Mouse (Mus musculus) brain, adult 2 months (tissue): ENCODE data around the gene Bbs9.

Experiments used
- DNase-seq: peaks from one replicate; pipeline ENCODE4 v3.0.0; 2011; ENCODE audit warnings: low read depth, low spot score

Gene Bbs9

DNA sequence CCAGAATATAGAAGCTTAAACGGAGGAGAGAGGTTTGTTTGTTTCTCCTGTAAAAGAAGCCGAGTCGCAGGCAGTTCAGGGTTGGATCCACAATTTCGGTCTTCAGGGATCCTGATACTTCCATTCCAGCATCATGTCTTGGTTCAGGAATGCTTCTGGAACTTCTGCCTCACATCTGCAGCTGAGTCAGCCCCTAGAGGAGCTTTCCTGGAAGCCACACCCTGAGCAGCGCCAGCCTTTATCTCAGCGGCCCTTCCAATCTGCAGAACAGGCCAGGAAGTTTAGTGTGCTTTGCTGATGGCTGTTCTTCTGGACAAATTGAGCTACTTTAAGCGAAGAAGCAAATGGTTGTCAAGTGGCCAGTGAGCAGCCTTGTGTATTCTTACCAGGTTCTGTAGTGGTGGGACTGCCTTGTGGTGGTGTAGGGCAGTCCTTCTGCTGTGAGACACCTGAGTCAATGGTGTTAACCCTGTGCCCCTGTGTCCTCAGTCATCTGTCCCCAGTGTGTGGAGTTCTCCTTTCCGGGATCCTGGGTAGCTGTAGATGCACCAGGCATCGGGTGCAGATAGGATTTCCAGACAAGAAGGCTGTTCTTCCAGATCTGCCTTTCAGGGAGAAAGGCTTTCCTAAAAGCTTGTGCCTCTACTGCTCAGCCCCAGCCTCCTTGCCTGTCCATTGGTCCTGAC lies 157.4 kb downstream of the Bbs9 start:
- no peak for DNase-seq

DNA sequence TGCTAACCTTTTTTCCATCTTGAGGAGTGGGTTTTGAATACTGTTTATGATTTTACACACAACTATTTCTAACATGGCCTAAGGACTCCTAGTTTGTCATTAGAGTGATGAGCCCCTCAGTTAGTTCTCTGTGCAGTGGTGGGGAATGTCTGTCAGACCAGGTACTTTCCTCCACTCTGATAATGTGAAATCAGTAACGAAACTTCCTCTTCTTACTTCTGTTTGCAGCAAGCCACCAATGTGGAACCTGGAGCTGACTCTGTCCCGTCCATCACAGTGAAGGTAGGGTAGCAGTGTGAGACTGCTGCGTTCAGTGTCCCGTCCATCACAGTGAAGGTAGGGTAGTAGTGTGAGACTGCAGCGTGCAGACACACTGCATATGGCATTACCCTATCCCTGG lies 163.0 kb downstream of the Bbs9 start:
- DNase-seq = no peak

DNA sequence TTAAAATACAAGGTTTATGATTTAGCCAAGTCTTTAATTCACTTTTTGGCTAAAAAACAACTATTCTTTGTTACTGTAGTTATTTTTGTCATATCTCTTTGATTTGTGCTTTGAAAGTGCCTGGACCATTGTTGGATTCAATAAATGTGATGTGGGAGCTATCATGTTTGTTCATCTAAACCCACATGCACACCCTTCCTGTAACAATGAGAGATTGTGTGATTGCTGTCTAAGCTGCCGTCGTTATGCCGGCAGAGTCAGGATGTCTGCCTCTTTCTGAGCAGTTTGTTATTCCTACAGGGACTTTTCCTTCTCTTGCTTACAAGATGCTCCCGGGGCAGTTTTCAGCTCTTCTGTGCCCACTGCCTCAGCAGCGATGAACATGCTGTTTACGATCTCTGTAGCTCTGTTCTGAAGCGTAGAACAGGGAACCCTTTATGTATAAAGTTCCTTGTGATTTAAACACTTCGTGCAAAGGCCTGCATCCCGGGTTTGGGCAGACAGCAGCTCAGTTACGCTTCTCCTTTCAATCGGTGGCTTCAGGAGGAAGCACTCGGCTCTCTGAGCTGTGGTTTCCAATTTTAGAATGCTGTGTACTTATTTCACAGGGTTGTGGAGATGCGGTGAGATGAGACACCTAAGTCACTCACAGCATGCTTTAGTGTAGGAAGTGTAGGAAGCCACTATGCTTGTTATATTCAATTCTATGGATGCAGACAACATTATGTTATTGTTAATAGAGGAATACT lies 165.3 kb downstream of the Bbs9 start:
- DNase-seq = peak; percentile 36

DNA sequence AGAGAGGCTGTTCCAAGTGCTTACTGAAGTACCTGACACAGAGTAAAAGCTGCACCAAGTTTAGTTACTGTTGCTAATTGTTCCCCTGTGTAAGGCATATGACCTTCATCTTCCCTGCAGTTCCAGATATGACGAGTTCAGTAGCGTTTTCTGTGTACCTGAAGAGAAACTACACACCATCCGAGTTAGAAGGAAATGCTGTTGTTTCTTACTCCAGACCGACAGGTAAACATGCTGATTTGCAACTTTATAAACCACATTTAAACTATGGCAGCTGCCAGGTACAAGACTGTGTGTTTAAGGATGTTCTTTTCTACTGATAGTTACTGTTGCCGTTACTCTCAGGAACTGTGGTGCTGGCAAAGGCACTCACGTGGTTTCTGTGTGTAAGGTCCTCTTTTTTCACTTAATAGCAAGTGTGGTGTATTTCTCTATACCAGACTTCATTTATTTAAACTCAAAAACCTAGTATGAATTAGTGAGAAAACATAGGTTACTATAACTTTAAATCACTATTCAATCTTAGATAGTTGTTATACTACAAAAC lies 170.4 kb downstream of the Bbs9 start:
- no peak for DNase-seq

DNA sequence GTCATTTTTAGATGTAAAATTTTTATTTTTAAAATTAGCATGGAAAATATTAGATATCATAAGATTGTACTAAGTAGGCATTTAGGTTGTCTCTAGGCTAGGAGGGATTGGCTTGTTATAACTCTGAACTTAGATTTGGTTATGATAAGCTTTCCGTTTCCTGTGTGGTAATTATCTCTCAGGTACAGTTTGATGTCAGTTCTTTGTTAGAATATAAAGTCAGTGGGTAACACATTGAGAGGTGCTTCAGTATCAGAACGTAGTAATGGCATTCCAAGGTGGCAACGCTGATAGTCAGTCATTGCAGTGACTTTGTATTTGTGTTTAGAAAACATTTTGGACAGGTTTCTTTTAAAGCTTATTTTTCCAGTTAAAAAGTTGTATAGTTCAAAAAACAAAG lies 170.9 kb downstream of the Bbs9 start:
- no peak for DNase-seq

DNA sequence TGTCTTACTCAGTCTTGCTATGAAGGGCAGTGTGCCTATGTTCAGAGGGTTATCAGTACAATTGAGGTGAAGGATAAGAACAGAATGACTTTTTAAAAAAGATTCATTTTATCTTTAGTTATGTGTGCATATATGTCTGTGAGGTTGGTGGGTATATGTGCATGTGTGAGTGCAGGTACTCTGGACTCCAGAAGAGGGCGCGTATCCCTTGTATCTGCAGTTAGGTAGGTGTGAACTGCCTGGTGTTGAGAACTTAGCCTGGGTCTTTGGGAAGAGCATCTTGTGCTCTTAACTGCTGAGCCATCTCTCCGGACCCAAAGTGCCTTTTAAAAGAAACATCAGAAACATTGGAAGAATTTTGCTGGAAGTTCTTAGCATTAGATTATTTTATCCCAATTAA lies 172.6 kb downstream of the Bbs9 start:
- DNase-seq = no peak

DNA sequence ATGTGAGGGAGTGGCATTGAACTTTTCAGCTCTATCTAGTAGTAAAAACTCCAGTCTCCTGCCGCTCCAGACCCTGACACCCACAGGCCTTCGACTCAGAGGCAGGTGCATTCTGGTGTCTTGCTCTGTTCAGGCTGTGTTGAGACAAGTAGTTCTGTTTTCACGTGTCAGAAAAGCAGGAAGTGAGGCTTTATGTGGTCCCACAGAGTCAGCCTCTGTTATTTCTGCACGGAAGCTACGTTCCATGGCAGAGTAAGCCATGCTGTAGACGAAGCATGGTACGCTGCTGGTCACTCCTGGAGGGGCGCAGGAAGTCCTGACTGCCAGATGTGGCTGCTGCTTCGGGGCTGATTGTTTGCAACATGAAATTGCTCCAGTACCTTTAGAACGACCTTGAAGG lies 174.1 kb downstream of the Bbs9 start:
- DNase-seq = no peak

DNA sequence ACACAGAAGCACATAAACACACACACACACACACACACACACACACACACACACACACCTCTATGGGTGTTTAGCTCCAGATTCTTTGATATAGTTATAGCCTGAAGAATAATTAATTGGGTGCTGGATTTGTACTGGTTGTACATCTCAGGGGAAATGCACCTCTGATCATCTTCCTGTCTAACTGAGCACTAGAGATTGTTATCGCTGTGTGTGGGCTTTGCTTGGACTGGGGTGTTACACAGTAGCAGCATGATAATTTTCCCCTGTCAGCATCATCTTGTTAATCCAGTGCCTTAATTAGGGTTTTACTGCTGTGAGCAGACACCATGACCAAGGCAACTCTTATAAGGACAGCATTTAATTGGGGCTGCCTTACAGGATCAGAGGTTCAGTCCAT lies 175.3 kb downstream of the Bbs9 start:
- no peak for DNase-seq

DNA sequence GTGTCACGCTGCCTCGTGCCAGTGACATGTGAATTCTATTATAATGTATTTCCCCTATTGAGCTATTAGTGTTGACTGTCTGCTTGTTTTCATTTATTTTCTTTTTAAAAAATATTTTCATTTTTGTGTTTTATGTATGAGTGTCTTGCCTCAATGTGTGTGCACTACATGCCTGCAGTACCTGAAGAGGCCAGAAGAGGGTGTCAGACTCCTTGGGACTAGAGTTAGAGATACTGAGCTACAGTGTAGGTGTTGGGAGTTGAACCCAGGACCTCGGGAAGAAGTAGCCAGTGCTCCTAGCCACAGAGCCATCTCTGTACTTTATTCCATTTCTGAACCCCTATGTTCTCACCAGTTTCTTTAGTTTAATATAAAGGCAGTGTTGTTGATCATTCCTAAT lies 176.1 kb downstream of the Bbs9 start:
- no peak for DNase-seq

DNA sequence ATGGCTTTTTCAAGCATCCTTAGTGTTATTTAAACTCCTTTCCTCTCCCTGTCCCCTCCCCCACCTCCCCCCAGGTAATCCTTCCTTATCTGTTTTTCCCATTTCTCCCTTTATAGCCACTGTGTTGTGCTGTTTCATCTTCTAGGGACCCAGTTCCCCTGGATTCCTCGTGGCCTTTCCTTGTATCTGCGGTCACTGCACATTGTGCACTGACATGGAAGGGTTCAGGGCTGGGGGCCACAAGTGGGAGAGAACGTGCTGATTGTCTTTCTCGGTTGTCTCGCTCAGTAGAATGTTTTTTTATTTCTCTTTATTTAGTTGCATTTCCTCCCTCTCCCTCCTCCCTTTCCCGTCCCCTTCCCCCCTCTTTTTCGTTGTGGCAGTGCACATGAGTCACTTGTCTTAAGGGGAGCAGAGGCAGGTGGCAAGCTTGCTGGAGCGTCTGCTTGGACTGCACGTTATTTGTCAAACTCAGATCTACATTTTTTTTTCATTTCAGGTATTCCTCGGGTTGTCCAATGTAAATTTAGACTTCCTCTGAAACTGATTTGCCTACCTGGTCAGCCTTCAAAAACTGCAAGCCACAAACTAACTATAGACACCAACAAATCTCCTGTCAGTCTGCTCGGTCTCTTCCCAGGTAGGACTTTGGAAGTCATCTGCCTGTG lies 179.3 kb downstream of the Bbs9 start:
- peak; percentile 27 for DNase-seq

DNA sequence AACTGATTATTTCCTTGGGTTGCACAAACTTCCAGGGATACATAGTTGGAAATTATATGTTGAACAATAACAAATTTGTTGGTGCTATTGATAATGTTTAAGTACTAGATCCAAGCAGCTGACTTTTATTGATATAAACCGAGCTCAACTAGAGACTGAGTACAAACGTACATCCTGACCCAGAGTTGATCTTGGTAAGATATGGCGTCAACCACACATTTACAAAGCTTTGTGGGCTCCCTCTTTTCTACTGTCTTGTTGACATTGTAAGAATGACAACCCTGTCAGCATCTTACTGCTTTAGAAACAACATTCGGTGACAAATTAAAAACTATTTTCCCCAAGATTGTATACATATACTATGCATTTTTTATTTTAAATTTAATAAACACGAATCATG lies 181.7 kb downstream of the Bbs9 start:
- DNase-seq = no peak

DNA sequence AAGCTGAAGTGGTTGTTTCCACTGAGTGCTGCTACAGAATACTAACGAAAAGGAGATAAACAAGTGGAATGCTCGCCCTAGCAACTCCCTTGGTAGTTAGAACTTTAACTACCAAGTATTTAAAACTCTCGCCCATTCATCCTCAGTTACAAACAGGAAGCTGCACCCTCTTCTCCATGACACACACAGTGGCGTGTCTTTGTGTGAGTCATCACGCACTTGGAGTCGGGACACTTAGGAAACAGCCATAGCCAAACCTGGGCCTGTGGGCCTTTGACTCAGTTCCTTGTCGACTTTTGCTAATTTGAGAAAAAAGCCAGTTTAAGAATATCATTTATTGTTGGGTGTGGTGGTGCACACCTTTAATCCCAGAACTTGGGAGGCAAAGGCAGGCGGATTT lies 189.6 kb downstream of the Bbs9 start:
- DNase-seq = no peak

DNA sequence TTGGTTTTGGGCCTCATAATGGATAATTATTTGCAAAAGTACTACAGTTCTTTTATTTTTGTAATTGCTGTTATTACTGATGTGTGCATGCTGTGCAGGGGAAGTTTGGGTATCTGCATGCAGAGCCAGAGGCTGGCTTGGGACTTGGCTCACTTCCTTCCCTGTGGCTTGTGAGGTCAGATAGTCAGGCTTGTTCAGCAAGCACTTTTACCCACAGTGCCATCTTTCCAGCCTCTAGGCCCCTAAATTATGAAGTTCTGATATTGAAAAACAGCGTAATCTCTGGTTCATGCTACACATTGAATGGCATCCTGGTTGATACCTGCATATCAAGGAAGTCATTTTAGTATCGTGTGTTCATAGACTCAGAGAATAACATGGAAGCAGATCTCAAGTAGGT lies 197.4 kb downstream of the Bbs9 start:
- peak; percentile 28 for DNase-seq

DNA sequence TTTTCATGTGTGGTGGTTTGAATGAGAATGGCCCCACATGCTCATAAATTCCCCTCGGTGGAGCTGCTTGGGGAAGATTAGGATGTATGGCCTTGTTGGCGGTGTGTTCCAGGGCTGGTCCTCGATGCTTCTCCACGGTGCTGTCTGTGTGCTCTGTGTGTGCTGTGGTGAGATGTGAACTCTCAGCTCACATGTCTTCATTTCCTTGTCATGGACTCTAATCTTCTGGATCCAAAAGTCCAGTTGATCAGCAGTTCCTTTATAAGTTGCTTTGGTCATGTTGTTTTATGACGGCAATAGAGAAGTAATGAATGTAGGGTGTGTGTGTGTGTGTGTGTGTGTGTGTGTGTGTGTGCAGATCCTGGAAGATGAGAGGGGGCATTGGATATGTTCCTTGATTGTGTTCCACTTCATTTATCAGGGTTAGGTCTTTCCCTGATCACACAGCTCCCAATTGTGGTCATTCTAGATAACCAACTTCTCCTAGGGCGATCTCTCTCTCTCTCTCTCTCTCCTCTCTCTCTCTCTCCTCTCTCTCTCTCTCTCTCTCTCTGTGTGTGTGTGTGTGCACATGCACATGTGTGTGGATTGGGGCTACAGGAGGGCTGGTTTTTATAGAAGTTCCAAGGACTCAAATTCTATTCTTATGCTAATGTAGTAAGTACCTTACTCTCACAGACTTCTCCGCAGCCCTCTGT lies 201.8 kb downstream of the Bbs9 start:
- no peak for DNase-seq

DNA sequence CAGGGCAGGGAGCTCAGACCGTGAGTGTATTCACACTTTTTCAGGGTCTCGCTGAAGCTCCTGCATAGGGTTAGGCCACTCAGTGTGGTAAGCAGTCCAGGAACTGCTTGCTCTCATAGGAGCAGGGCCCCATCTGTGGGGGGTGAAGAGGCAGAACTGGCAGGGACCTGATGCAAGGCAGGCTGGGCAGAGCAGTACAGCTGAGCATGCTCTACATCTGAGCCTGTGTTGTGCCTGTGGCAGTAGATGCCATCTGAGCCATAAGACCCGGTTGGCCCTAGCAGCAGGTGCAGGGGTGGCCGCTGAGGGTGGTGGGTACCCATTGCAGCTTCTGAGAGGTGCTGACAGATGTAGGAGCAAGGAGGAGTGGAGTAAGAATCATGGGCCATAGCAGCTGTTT lies 202.5 kb downstream of the Bbs9 start:
- no peak for DNase-seq

DNA sequence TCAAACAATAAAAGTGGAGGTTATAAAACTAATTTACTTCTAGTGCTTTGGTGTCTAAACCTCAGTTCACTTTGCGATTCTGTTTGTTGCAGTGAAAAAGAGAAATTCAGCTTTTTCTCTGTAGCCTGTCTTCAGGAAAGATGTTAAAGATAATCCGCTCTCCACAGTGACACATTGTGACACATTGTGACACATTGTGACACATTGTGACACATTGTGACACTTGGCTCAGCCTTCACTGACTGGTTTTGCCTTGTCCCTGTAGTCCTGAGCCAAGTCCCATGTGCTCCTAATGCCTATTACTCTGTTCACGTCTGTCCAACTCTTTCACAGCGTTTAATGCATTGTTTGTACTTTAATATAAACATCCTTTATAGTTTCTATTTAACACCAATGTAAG lies 203.0 kb downstream of the Bbs9 start:
- no peak for DNase-seq

DNA sequence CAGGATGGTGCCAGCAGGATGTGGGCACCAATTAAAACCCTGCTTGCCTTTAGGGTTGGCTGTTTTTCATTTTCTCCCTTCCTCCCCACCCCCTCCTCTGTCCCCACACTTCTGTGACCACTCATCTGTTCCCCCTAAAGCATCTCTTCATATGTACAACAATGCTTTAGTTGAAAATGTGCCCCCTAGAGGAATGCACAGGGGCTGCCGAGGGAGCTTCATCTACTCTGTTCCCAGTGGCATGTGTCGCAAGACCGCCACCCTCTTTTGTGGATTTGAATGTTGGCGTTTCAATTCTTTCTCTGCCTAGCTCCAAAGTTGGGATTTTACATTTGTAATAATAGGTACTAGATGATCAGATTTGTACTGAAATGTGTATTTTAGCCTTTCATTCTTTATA lies 204.0 kb downstream of the Bbs9 start:
- DNase-seq = no peak

DNA sequence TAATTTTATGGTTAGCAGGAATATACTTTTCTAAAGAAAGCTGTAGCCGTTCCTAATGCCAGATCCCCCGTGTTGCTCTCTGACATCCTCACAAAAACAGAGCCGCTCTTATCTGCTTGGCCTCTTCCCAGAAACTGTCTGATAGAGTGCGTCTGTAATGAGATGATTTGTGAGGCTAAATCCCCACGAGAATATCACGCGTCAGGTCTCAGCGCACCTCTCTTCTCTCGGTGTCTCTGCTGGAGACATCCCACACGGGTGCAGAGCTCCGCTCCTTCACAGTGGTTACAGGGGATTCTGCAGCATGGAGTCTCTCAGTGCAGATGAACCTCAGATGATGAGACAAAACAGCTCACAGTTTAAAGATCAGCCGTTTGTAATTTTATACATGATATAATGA lies 204.5 kb downstream of the Bbs9 start:
- no peak for DNase-seq

DNA sequence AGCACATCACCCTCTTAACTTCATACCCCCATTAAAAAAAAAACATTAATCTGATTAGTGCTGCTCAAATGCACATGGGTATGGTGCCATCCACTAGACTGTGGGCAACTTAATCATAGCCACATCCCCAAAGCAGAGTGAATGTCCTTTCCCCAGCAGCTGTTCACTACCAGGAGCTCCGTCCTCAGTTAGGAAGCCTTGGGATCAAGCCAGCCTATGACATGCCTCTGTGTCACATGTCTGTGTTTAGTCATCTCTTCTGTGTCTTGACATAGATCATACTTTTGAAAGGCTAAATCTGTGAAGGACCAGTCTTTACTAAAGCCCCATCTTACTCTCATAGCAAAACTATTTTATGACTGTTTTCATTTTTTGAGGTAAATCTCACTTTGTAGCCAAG lies 205.0 kb downstream of the Bbs9 start:
- peak; percentile 40 for DNase-seq

DNA sequence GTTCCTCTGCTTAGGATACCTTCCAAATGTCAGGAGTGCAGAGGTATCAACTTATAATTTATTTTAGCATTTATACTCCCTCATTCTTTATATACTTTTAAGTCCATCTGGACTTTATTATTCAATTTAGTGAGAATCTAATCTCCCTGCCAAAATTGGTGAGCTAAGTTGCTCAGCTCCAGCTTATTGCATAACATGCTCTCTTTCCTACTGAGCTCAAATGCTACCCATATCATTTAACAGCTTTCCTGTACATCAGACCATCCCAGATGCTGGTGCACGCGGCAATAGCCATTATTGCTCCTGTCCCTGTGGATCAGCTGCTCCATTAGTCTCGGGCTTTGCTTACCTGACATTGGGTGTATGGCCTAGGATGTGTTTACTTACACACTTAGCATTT lies 208.3 kb downstream of the Bbs9 start:
- DNase-seq = peak; percentile 40

DNA sequence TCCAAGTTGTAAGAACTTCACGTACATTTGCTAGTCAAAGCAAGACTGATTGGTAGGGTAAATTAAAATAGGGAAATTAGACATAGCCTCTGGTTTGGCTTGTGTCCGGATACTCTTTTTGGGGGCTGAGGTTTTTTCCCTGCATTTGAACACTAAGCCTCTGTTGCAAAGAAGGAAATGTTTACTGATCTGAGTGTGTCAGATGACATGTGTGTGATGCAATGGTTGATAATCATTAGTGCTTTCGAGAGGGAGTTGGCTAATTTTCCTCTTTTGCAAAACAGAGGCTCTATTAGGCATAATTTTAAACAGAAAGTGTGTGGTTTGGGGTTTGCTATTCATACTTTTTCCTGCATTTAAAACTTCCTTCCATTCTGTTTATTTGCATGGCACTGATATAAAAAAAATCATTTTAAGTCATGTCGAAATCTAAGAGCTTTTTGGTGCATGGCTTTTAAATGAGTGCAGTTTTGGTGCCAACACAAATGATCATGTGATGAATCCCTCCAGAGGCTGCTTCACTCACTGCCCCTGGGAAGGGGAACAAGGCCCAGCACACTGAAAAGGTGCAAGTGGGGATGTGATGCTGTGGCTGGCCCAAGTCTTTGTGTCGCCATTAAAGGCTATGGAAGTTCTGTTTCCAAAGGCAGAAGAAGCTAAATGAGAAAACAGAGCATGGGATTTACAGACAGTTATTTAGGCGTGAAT lies 211.4 kb downstream of the Bbs9 start:
- no peak for DNase-seq
